Mouse (Mus musculus): ENCODE data around the gene St14. TPM values are rescaled to one million over a fixed set of nuclear protein-coding genes. Genes with fewer than 3 reads are reported as not detected.

Gene St14
- polyA plus RNA-seq, 1 experiment from 2014 or later = 45.9 TPM

DNA sequence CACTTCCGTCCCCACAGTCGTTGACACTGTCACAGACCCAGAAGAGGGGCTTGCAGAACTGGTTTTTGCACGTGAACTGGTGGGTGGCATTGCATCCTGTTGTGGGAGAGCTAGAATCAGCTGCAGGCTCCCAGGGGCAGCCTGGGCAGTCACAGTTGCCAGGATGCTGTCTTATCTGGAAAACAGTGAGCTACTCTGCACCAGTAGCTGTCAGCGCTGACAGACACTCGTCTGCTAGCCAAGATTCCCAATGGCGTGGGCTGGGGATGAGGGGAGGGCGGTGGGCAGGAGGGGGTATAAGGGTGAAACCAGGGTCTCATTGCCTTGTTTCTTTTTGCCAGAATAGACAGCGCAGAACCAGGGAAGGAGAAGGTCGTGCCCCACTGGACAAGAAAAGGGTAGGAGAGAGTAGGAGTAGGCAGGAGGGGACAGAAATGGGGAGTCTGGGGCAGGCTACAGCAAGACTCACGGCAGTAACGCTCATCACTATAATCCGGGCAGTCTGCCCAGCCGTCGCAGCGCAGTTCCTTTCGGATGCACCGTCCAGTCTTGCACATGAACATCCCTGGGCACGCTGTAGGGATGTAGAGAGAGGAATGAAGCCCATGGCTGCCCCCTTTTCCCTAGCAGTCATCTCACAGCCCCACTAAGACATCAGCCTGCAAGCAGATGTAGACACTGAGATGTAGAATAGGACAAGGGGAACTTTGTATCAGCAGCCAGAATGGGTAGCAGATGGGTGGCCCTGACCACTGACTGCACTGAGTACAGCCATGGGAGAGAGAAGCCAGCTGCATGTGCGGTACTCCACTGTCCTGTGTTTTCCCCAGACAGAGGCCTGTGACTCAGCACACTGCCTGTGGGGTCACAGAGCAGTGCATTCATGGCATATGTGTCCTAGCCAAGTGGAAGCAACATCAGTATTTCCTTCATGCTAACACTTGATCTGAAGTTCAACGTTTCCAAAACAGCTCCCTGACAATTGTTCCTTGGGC is 34.3 kb downstream of the St14 start:
- ATAC-seq (replicated peaks; ENCODE audit: low FRiP score, low read depth) (no peak), DNase-seq (ENCODE audit: low spot score) (no peak)
- no peaks in the 10 kb centered on the region for H3K9me3 ChIP-seq (replicated peaks; ENCODE audit: low read length)
- H3K4me2 ChIP-seq (ENCODE audit: low read length) = no peak overlapping the region
- H3K4me1 ChIP-seq (replicated peaks; ENCODE audit: insufficient read depth, low read length) = no peaks in the 10 kb centered on the region
- H3K27me3 ChIP-seq (ENCODE audit: insufficient read depth, low read length) = no peaks in the 10 kb centered on the region
- H3K36me3 ChIP-seq (ENCODE audit: insufficient read depth, low read length) = peaks cover 6% of the 10 kb centered on the region; the same call in 1 of the 2 replicates
- H3K27ac ChIP-seq = no peak overlapping the region
- H3K4me3 ChIP-seq (replicated peaks; ENCODE audit: low read depth, low read length) = no peak overlapping the region
- TF ChIP-seq CTCF (IDR thresholded peaks at IDR 0.05; ENCODE audit: low read depth) = no peak
- 75% methylated on average over 20 of the region's 20 CpGs for WGBS
- H3K9ac ChIP-seq (ENCODE audit: low read depth, low read length) = no peak overlapping the region

DNA sequence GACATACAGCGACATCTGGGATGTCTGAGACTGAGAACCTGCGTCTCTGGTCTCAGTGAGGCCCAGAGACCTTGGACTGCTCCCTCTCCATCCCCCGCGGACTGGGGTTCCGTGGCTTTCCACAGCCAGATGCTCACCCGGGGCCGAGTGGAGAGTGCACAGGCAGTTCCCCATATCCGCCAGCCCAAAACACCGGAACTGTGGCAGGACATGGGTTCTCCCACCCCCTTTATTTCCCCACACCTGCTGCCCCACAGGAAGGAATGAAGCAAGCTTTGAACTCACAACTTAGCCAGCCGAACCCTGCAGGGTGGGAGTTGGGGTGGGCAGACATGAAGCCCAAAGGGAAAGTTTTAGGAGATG is 38.8 kb downstream of the St14 start:
- Histone ChIP-seq H3K27me3 (ENCODE audit: insufficient read depth, low read length) (no peaks in the 10 kb centered on the region), H3K27ac (no peak overlapping the region), H3K4me3 (replicated peaks; ENCODE audit: low read depth, low read length) (no peak overlapping the region), H3K36me3 (ENCODE audit: insufficient read depth, low read length) (no peaks in the 10 kb centered on the region), H3K9me3 (replicated peaks; ENCODE audit: low read length) (no peaks in the 10 kb centered on the region), H3K4me2 (ENCODE audit: low read length) (no peak overlapping the region), H3K9ac (ENCODE audit: low read depth, low read length) (no peak overlapping the region), H3K4me1 (replicated peaks; ENCODE audit: insufficient read depth, low read length) (no peaks in the 10 kb centered on the region)
- WGBS = 88% methylated on average over 10 of the region's 10 CpGs
- ATAC-seq (replicated peaks; ENCODE audit: low FRiP score, low read depth) (no peak), DNase-seq (ENCODE audit: low spot score) (no peak)
- TF ChIP-seq CTCF (IDR thresholded peaks at IDR 0.05; ENCODE audit: low read depth) = no peak

DNA sequence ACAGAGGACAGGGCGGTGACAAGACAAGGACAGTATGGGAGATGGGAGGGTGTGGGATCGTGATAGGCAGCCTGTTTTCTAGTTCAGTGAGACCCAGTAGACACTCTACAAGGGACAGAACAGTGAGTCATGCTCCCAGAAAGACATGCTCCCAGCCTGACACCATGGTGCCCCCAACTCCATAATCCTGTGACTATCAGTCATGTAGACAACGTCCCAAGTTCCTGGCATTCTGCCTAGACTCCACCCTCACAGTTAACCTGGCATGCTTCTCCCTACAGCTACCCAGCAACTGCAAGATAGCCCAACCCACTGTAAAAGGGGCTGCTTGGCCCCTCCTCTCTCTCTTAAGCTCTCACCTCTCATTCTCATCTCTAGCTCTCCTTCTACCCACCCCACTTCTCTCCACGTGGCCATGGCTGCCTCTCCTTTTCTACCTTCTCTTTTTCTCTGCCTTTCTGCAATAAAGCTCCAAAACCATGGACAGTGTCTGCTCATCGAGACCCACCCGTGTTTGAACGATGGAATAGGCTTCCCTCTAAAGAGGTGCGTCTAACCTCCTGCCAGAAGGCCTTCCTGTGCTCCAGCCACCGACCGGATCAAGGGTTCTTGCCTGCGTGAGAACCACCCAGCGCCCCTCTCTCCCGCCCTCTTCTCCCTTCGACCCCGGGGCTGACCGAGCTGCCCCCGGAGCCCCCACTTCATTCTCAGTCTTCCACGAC is 39.4 kb downstream of the St14 start:
- H3K9ac ChIP-seq (ENCODE audit: low read depth, low read length) = no peak overlapping the region
- H3K4me2 ChIP-seq (ENCODE audit: low read length) = no peak overlapping the region
- ATAC-seq (replicated peaks; ENCODE audit: low FRiP score, low read depth) = no peak
- H3K9me3 ChIP-seq (replicated peaks; ENCODE audit: low read length) = no peaks in the 10 kb centered on the region
- H3K27me3 ChIP-seq (ENCODE audit: insufficient read depth, low read length) = no peaks in the 10 kb centered on the region
- H3K27ac ChIP-seq = no peak overlapping the region
- H3K36me3 ChIP-seq (ENCODE audit: insufficient read depth, low read length) = no peaks in the 10 kb centered on the region
- H3K4me1 ChIP-seq (replicated peaks; ENCODE audit: insufficient read depth, low read length) = no peaks in the 10 kb centered on the region
- TF ChIP-seq CTCF (IDR thresholded peaks at IDR 0.05; ENCODE audit: low read depth) = no peak
- no peak overlapping the region for H3K4me3 ChIP-seq (replicated peaks; ENCODE audit: low read depth, low read length)
- no peak for DNase-seq (ENCODE audit: low spot score)
- 89% methylated on average over 18 of the region's 18 CpGs for WGBS

DNA sequence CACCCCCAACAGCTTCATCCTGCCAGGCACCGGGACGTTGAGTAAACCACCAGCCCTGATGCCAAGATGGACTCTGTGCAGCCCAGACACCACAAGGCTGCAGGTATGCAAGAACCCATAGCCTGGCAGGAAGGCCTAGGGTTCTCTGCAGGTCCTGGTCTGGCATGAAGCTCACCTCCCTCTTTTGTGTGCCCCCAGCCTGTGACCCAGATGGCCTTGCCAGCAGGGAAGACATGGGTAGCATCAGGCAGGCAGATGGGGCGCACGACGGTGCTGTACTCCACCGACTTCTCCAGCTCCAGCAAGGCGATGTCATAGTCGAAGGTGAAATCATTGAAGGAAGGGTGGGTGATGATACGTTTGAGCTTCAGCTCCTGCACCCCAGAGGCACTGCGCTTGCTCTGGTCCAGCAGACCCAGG is 40.5 kb downstream of the St14 start:
- 92% methylated on average over 10 of the region's 10 CpGs for WGBS
- Histone ChIP-seq H3K27ac (no peak overlapping the region), H3K4me2 (ENCODE audit: low read length) (no peak overlapping the region), H3K4me1 (replicated peaks; ENCODE audit: insufficient read depth, low read length) (no peaks in the 10 kb centered on the region), H3K27me3 (ENCODE audit: insufficient read depth, low read length) (no peaks in the 10 kb centered on the region), H3K9me3 (replicated peaks; ENCODE audit: low read length) (no peaks in the 10 kb centered on the region), H3K4me3 (replicated peaks; ENCODE audit: low read depth, low read length) (no peak overlapping the region), H3K36me3 (ENCODE audit: insufficient read depth, low read length) (no peaks in the 10 kb centered on the region), H3K9ac (ENCODE audit: low read depth, low read length) (no peak overlapping the region)
- DNase-seq (ENCODE audit: low spot score) (no peak), ATAC-seq (replicated peaks; ENCODE audit: low FRiP score, low read depth) (no peak)
- TF ChIP-seq CTCF (IDR thresholded peaks at IDR 0.05; ENCODE audit: low read depth) = no peak

DNA sequence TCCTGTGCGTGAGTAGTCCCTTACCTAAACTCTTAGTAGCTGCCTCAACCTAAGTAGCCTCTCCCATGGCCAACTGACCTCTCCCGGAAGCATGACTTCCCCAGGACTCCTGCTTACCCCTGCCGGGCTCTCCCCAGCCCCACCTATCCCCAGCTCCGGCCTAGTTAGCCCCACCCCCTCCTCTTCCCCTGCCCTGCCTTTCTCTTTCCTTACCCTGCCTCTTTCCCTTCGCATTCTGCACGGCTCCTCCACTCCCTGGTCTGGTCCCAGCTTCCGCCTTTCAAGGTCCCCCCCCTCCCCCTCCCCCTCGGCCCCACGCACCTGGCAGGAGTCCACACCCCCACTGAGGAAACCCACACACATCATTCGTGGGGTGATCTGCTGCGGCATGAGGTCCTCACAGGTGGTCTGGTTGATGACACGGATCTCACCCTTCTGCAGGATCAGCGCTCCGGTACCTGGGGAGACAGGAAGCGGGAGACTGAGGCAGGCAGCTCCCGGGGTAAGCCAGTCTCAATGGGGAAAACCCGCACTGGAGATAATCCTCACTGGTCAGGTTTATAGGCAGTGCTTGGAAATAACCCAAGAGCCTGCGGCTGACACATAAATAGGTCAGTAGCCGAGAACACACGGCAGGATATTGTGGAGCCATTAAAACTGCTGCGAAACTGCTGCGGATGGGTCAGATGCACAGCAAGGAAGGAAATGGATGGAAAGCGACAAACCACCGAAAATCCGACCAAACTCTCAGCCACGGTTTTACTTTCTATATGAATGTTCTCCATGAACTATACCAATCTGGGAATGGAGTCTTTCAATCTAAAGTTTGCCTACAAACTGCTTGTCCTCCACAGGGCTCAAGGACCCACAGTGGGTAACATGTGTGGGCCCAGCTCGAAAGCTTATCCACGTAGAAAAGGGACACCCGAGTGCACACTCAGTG is 41.3 kb downstream of the St14 start:
- no peak for ATAC-seq (replicated peaks; ENCODE audit: low FRiP score, low read depth)

More for the DNA sequence above, 41.3 kb downstream of the St14 start:
- Histone ChIP-seq H3K4me1 (replicated peaks; ENCODE audit: insufficient read depth, low read length) (no peaks in the 10 kb centered on the region), H3K36me3 (ENCODE audit: insufficient read depth, low read length) (no peaks in the 10 kb centered on the region), H3K9ac (ENCODE audit: low read depth, low read length) (no peak overlapping the region), H3K27me3 (ENCODE audit: insufficient read depth, low read length) (no peaks in the 10 kb centered on the region), H3K27ac (no peak overlapping the region), H3K4me3 (replicated peaks; ENCODE audit: low read depth, low read length) (no peak overlapping the region), H3K4me2 (ENCODE audit: low read length) (no peak overlapping the region), H3K9me3 (replicated peaks; ENCODE audit: low read length) (no peaks in the 10 kb centered on the region)
- no peak for TF ChIP-seq CTCF (IDR thresholded peaks at IDR 0.05; ENCODE audit: low read depth)
- WGBS = 74% methylated on average over 29 of the region's 29 CpGs
- DNase-seq (ENCODE audit: low spot score) = no peak
